Mouse (Mus musculus) urinary bladder, adult 18-20 months (tissue): ENCODE results near the gene R3hdm2.

Experiments used
- DNase-seq, 2 experiments: peaks; one replicate each; pipeline ENCODE4 v3.0.0; 2022; ENCODE audit warnings: low spot score in 2 of 2, mixed read lengths in 2 of 2

Gene R3hdm2

DNA sequence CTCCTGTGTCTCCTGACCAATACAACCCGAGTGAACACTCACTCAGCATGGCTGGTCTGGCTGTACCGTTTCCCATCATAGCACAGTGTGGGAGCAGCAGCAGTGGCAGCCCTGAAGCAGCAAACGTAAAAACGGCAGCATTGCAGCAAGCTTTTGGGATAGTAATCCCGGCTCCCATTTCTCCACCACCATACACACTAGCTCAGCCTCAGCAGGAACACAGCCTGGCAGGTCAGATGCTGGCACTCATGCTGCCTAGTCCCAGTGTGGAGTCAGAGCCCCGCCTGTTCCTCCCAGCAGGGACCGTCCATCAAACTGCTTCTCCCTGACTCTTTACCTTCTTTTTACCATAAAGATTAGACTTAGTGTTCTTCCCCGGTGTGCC is 111.0 kb downstream of the R3hdm2 start:
- DNase-seq = no peak

DNA sequence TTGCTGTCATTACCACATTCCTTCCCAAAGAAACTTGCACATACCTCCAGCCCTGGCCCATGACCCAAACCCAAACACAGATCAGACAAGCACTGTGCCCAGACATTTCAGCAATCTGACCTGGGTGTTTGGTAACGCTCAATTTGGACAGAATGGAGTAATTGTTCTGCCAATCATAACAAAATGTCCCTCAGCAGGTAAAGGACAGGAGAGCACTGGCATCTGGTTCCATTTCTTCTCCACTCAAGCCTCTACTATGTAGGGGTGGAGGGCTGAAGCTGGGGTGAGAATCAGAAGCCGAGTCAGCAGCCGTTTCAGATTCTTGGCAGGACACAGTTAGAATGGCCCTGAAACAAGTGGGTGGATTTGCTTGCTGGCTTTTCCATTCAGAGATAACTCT is 112.0 kb downstream of the R3hdm2 start:
- no peak for DNase-seq

- DNase-seq = no peak
Observed at GRCm38 (mm10) chr10:127496156-127496555, 116.0 kb downstream of the R3hdm2 start.

DNA sequence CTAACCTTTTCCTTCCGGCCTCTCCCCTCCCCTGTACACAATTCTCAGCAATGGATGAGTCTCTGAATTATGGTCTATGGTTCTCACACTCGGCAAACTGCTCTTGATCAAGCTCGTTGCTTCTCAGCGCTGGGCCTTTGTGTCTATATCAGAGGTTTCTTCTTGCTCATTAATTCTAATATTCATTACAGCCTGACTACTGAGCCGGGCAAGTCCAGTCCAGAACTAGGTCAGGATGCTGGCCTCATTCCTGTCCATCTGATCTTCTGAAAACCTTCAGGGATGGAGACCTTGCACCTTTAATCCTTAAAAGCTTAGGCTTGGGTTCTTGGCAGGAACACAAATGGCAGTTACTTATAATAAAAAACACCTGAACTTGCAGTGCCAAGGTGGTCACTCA is 119.4 kb downstream of the R3hdm2 start:
- no peak for DNase-seq

DNA sequence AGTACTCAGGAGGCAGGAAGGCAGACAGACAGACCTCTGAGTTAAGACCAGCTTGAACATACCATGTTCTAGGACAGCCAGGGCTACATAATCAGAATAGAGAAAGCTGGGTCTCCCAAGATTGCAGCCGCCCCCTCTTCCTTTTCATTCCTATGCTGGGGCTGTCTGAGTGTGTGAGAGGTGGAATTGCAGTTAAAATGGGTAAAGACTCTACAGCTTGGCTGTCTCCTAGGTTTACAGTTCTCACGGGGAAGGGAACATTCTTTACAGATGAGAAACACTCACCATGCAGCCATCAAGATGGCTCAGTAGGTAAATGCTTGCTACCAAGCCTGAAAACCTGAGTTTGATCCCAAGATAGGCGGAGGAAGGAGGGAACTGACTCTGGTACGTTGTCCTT is 119.9 kb downstream of the R3hdm2 start:
- DNase-seq = no peak

DNA sequence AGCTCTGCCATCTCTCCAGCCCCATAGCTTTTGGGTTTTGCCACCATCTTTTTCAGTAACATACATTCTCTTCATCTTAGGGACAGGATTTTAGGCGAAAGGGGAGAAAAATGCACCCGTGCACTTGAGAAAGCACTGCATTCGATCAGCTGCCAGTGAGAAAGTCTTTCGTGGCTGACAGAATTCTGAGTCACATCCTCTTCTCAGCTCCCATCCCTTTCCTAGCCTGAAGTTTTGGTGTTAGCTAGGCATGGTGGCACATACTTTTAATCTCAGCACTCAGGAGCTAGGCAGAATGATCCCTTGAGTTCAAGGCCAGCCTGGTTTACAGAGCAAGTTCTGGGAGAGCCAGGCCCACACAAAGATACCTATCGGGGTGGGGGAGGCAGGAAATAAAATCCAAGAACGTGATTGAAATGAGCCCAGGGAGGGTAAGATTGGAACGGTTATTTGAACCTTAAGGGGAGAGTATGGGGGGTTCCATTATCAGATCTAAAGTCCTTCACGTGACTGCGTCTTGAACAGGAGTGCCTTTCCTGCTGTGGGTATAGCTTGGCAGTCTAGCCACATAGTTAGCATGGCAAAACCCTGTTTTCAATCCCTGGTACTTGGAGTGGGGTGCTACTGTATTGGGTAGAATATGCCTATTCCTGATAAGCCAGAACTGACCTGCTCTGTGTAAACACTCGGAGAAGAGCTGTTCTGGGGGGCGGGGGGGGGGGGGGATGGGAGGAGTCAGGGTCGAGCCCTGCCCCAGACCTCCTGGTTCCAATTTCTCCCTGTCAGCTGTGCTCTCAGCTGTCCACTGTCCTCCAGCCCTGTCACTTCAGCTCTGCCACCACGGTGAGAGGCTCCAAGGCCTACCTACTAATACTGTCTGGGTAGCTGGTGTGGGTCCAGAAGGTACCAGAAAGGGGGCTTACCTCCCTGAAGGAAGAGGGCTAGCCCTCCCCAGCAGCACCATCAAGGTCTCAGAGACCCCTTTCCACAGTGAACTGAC is 121.1 kb downstream of the R3hdm2 start, which contains the start of gene Stac3:
Gene Stac3 (plus strand): TSS at position 793 of the 1,000 bp plus-strand sequence.
- DNase-seq = no peak

DNA sequence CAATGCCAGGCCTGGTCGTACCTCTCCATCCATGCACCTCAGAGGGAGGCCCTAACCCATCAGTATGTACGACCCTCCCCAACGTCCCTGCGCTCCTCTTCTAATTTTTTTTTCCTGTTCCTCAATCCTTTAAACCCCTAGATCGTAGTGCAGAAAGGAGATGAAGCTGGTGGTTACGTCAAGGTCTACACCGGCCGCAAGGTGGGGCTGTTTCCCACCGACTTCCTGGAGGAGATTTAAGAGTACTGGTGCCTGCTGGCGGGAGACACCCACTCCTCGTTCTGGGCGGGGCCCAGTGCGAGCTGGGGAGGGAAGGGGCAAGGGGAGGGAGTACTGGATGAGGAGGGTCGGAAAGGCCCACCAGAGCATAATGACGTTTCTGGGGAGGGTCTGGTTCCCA is 128.1 kb downstream of the R3hdm2 start:
- DNase-seq = peak in 1 of 2 experiments; percentile 66

DNA sequence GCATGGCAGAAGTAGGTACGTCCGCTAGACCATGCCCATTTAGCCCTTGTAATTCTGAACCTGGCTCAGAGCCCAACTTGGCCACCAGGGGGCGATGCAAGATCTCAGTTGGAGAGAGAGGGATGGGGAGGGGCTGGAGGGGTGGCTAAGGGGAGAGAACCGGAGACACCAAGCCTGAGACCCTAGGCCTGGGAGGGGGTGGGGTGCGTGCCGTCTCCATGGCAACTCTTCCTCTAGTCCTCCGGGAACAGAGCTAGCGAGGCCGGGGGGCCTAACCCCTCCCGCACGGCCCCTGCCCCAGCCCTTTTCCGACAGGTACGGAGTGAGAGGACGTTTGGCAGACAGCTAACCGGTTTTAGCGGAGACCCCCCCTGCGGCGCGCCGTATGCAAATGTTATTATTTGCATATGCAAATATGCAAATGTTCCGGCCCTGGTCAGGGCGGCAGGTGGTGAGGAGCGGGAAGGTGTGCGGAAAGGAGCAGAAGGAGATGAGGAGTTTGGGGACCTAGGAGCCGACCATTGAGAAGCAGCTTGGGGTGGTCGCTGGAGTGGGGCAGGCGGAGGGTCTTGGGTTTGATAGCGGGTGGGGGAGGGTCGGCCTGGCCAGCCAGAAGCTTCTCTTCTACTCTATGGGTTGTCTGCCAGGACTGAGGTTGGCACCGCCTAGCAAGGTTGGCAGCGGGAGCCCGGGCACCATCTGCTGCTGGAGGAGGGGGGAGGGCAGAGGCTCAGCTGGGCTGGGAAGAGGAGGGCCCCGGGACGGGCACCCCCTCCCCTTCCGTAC is 129.1 kb downstream of the R3hdm2 start:
- peak; percentile 51 to 65 for DNase-seq

DNA sequence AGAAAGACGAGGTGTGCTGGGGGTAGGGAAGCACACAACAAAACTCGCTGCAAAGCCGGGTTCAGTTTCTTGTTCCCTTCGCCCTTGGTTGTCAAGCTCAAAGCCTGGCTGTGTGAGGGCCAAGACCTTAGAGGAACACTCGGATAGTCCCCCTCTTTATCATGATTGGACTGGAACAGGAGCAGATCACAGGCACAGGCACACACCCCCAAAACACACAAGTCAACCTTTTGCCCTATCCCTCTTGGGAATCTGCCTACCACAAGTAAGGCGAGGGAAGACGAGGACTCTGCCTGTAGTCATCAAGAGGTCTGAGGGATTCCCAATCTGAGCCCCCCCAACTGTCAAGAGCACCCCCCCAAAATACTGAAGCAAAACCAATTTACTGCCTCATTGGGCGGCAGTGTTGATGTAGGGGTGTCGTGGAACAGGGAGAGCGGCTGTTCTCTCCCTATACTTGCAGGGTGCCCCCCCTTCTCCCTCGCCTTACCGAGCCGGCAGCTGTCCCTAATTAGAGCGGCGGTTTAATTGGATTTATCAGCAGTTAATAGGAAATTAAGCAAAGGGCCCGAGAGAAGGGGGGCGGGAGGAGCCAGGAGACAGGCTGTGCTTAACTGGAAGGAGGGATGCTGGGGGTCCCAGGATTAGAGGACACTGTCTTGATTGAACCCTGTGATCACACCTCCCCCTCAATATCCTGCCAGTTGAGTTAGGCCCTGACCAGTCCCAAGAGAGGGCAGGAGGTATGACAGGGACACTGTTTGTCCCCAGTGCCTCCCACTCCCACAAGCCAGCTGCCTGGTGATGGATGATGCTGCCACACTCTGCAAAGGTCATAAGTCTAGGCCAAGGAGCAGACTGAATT is 129.9 kb downstream of the R3hdm2 start:
- DNase-seq = no peak

DNA sequence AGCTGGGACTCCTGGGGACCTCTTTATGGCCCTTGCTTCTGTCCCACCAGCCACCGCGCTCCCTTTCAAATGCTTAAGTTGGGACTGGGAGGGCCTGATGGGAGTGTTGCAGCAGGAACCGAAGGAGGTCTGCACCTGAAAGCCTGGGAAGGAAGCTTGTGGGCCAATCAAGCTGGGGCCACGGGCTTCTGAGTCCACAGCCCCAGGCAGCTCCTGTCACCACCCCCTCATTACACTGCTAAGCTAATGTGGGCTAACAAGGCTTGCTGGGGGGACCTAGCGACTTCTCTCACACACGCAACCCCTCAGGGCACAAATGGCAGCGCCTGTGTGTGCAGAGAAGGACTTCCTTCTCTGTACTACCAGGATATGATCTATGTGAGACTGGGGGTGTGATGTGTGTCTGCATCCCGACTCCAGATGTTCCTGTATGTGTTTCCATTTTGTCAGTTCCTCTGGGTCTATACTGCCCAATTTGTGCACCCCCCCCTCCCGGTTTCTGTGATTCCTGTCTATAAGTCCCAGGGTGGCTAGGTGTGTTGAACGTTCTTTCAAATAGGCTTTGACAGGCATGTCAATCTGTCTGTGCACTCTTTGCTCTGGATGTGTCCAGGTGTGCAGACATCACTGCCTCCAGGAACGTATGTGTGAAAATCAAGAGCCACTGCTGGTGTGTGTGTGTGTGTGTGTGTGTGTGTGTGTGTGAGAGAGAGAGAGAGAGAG is 130.9 kb downstream of the R3hdm2 start:
- no peak for DNase-seq

DNA sequence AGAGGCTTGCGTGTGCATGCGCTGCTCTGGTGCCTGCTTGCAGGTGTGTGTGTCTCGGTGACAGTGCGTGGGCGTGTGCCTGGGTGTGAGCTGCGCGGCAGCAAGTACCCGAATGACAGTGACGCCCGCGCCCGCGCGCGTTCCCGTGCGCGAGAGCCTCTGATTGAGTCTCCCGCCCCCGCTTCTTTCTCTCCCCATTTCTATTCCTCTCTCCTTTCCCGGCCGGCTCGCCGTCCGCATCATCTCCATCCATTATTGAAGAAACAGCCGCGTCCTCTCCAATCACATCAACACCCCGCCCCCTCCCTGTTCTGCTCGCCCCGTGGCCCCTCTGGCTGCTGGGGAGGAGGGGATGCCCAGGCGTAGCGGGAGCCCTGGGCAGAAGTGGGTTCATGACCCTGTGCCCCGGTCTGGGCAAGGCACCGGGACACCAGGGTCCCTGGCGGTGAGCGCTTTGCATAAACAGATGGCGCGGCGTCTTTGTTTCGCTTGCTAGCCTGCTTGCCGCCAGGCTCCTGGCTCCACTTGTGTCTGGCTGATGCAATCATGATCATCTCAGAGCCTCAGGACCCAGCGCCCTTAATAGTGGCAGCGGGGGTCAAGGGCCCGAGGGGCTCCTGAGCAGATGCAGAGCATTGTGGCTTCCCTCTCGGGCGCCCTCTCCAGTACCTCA is 131.6 kb downstream of the R3hdm2 start:
- no peak for DNase-seq

DNA sequence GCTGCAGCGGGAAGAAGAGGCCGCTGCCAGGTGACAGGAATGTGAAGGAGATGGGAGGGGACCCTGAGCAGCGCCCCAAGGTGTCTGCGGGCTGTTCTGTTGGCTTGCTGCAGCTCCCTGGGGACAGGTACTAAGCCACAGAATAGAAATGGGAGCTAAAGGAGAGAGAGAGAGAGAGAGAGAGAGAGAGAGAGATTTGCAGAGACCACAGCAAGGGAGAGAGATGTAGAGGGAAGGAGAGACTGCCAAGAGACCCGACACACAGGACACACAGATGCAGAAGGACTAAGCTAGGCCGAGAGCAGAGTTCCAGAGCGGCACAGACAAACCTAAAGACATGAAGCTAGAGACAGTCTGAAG is 132.2 kb downstream of the R3hdm2 start:
- DNase-seq = no peak

DNA sequence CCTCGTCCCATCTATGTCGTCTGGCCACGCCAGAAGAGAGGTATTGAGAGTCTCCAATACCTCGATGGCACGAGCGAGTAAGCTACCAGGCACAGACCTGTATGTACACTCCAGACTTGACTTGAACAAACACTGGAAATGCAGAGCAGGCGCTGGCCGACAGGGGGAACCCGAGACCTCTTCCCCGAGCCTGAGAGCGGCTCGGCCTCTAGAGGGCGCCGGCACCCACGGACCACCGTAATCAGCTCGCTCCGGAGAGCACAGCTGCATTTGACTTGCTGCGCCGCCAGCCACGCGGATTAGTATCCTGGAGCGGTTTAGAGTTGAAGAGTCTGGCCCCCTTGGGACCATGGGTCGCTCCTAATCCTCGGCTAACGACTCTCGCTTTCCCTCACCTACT is 132.7 kb downstream of the R3hdm2 start:
- peak; percentile 89 to 94 for DNase-seq

GRCm38 (mm10) chr10:127513501-127514091 is 133.5 kb downstream of the R3hdm2 start:
- no peak for DNase-seq

DNA sequence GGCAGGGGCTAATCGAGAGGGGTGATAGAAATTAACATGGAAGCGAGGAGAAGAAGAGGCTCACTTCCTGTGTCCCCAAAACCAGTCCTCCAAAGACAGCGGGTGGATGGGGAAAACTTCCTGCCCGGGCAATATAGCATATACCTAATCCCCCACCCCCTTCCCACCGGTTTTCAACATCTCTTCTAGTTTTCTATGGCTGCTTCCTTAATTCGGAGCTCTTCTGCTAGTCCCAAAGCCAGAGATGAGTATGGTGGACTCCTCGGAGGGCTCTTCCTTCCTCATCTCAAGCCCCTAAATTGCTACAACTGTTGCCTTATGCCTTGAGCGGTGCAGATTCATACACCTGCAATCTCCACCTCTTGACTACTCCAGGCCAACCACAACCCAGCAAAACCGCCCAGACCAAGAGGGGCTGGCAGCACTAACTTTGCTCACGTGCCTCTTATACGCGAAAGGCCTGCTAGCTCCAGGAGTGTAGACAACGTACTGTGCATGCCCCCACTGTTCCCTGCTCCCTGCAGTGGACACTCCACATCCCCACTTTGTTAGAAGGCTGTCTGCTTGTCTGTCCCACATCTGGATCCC is 134.1 kb downstream of the R3hdm2 start:
- DNase-seq = no peak

GRCm38 (mm10) chr10:127514764-127515163 is 134.6 kb downstream of the R3hdm2 start, which contains the start of gene Ndufa4l2:
Ndufa4l2 (plus strand) TSS chr10:127514967.
- no peak for DNase-seq

DNA sequence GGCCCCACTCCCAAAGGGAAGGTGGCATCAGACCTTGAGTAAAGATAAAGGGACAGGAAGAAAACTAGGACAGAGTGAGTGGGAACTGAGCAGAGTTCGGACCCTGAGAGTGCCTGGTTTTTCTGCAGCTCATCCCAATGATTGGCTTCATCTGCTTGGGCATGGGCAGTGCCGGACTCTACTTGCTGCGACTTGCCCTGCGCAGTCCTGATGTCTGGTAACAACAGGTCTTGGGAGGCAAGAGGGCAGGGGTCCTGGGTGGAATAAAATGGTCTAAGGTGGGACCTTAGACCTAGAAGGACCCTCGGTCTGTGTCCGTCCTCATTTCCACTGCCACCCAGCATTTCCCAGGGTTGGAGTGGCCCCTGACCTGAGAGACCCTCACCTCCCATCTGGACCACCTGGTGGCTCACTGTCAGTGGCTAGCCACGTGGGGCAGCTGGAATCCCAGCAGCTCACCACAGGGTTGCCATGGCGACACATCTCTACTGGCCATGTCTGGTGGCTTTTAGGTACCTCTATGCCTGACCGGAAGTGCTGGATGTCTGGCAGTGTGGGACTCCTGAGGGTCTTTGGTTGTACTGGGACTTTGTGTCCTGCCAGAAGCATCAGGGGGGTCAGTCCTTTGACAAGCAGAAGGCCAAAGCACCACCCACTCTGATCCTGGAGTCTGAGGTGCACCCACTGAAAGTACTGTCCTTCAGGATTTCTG is 135.3 kb downstream of the R3hdm2 start:
- no peak for DNase-seq

- DNase-seq = no peak
Observed at GRCm38 (mm10) chr10:127515983-127516459, 135.9 kb downstream of the R3hdm2 start.
